Mouse (Mus musculus) layer of hippocampus, adult 8-10 months (tissue): ENCODE measurements around the gene Six5. TPM values are rescaled to one million over a fixed set of nuclear protein-coding genes. Genes with fewer than 3 reads are reported as not detected.

Experiments used
- DNase-seq, 2 experiments: peaks; one replicate each; pipeline ENCODE4 v3.0.0; 2022; ENCODE audit warnings: low spot score in 2 of 2
- microRNA-seq, 2 experiments: library from miRNA; unstranded; fragments of <30 nt; microRNA quantifications; one replicate each; pipeline ENCODE4 v1.2.0; 2022
- total RNA-seq, 4 experiments: library from RNA; stranded (reverse); gene quantifications; 2 replicates each; pipeline ENCODE4 v1.2.4; 2022

Six5 gene
- total RNA-seq, 4 experiments from 2014 or later = 2.0 to 3.7 (median 3.6) TPM

DNA sequence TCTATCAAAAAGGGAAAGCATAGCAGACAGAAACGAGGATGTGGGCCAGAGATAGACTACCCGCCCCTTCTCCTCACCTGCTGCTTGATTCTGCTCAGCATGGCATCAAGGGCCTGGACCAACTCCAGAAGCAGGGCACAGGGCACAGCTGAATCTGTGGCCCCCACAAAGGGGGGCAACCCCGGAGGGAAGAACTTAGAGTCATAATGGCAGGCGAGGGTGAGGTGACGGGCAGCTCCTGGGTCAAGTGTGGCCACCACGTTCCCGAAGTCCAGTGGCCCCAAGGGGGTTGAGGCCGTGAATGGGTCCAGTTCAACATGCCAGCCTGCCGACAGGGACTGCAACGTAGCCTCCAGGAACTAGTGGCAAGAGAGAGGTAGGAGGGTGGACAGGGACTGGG lies 52.4 kb downstream of the Six5 start:
- no peak for DNase-seq

GRCm38 (mm10) chr7:19147497-19148045 lies 53.2 kb downstream of the Six5 start:
- DNase-seq = no peak

Small RNA genes lying within 50 kb of the gene (microRNA-seq; reads per million reads assigned to microRNA genes)
- 2.9 to 5.6 reads per million in 2 experiments for gene Mir3100

Other genes with a start within 250 kb of the Six5 start
- gene Pglyrp1, start 223.3 kb upstream of the Six5 start, total RNA-seq = 10 to 100 TPM; 11.2 to 15.5 (median 13.4) TPM
- gene Ccdc61, start 184.2 kb upstream of the Six5 start, total RNA-seq = 10 to 100 TPM in 2 of 4 experiments, 1 to 10 TPM in 2; 9.4 to 14.3 (median 11.4) TPM
- gene Nova2, start 168.7 kb upstream of the Six5 start, total RNA-seq = 10 to 100 TPM; 71.3 to 76.7 (median 74.6) TPM
- 1 to 10 TPM in 1 of 4 experiments, under 1 TPM in 2, not detected in 1; 0.60 to 1.5 (median 0.91) TPM for gene Nanos2, start 107.2 kb upstream of the Six5 start, total RNA-seq
- 10 to 100 TPM; 42.4 to 49.6 (median 45.8) TPM for gene Mypop, start 103.3 kb upstream of the Six5 start, total RNA-seq
- 10 to 100 TPM; 47.6 to 49.2 (median 47.9) TPM for gene Irf2bp1, start 90.5 kb upstream of the Six5 start, total RNA-seq
- gene Foxa3, start 71.1 kb upstream of the Six5 start, total RNA-seq = not detected
- 100 to 1,000 TPM; 100 to 113 (median 109) TPM for gene Sympk, start 70.2 kb upstream of the Six5 start, total RNA-seq
- gene Rsph6a, start 39.9 kb upstream of the Six5 start, total RNA-seq = under 1 TPM in 2 of 4 experiments, not detected in 2; 0.41 to 0.61 TPM
- 100 to 1,000 TPM; 136 to 144 (median 141) TPM for gene Dmwd, start 18.4 kb upstream of the Six5 start, total RNA-seq
- gene Dmpk, start 10.7 kb upstream of the Six5 start, total RNA-seq = 10 to 100 TPM; 35.6 to 55.8 (median 45.3) TPM
- gene Gm4969, start 23.8 kb downstream of the Six5 start, total RNA-seq = under 1 TPM; 0.18 to 0.57 (median 0.31) TPM
- gene Fbxo46, start 25.3 kb downstream of the Six5 start, total RNA-seq = 10 to 100 TPM; 13.3 to 15.1 (median 14.4) TPM
- gene Qpctl, start 54.7 kb downstream of the Six5 start, total RNA-seq = 10 to 100 TPM; 18.6 to 20.9 (median 20.4) TPM
- 10 to 100 TPM; 75.6 to 82.3 (median 78.2) TPM for gene Snrpd2, start 55.1 kb downstream of the Six5 start, total RNA-seq
- 1 to 10 TPM; 1.0 to 1.5 (median 1.2) TPM for gene Gipr, start 71.5 kb downstream of the Six5 start, total RNA-seq
- gene Eml2, start 81.8 kb downstream of the Six5 start, total RNA-seq = 100 to 1,000 TPM; 156 to 198 (median 171) TPM
- 1 to 10 TPM; 1.3 to 2.7 (median 1.8) TPM for gene Gpr4, start 117.9 kb downstream of the Six5 start, total RNA-seq
- gene Opa3, start 133.7 kb downstream of the Six5 start, total RNA-seq = 10 to 100 TPM; 33.8 to 45.7 (median 40.7) TPM
- gene Vasp, start 177.2 kb downstream of the Six5 start, total RNA-seq = 10 to 100 TPM; 17.4 to 26.8 (median 19.5) TPM
- under 1 TPM in 1 of 4 experiments, not detected in 3; 0.28 TPM for gene Ppm1n, start 185.5 kb downstream of the Six5 start, total RNA-seq
- 10 to 100 TPM; 76.6 to 96.7 (median 85.4) TPM for gene Rtn2, start 188.0 kb downstream of the Six5 start, total RNA-seq
- gene Fosb, start 215.5 kb downstream of the Six5 start, total RNA-seq = 10 to 100 TPM in 3 of 4 experiments, 1 to 10 TPM in 1; 5.4 to 13.8 (median 10.7) TPM